ENCODE assay signal across 24 mouse cellular contexts in the genomic region with DNA sequence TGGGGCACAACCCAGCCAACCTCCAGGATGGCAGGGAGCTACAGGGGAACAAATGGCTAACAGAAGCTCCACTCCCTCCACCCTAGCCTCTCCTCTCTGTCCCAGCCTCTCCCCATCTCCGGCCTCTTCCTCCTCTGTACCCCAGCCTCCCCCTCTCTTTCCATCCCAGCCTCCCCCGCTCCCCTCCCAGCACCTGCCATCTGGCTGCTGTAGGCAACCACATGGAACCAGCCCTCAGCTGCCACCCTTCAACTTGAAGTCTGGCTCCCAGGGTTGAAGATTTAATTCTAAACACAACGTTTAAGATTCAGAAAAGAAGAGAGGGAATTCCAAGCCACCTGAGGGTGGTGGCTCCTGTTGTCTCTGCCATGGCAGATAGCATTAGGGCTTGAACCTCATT. TPM values are rescaled to one million over a fixed set of nuclear protein-coding genes. Genes with fewer than 3 reads are reported as not detected.
DNase-seq lines count a peak whose midpoint lies in the region; ATAC-seq lines count a peak whose summit lies in the region.
"Had no signal": no experiment of that assay in that cellular context is flagged by ENCODE, and none has a peak within 500 bp of the region (broad histone marks: within the 10 kb centered on the region; RNA-seq: fewer than 3 reads in every experiment).

No protein-coding gene starts in this region.

- H3K9me3 ChIP-seq in forebrain, embryonic 14.5 days (replicated peaks; ENCODE audit: control insufficient read depth, low read length), result no peaks in the 10 kb centered on the region
- no peaks in the 10 kb centered on the region for H3K9me3 ChIP-seq in forebrain, embryonic 11.5 days (ENCODE audit: control insufficient read depth, low read length)
- no peaks in the 10 kb centered on the region for H3K9me3 ChIP-seq in limb, embryonic 10.5 days (replicated peaks)
- H3K9me3 ChIP-seq: embryonic facial prominence, embryonic 10.5 days; intestine, embryonic 15.5 days; neural tube, embryonic 12.5 days had no signal

- H3K4me1 ChIP-seq in forebrain, embryonic 14.5 days (ENCODE audit: control insufficient read depth, insufficient read depth, low read length), result peaks cover 47% of the 10 kb centered on the region
- H3K4me1 ChIP-seq in forebrain, embryonic 11.5 days (replicated peaks; ENCODE audit: control insufficient read depth, insufficient read depth, low read length), result peaks cover 23% of the 10 kb centered on the region
- peaks cover 83% of the 10 kb centered on the region for H3K4me1 ChIP-seq in limb, embryonic 10.5 days

- no peaks in the 10 kb centered on the region for H3K27me3 ChIP-seq in forebrain, embryonic 14.5 days (replicated peaks; ENCODE audit: control insufficient read depth, insufficient read depth, low read length)
- no peaks in the 10 kb centered on the region for H3K27me3 ChIP-seq in forebrain, embryonic 11.5 days (ENCODE audit: control insufficient read depth, insufficient read depth, low read length)
- peaks cover 32% of the 10 kb centered on the region for H3K27me3 ChIP-seq in limb, embryonic 10.5 days (ENCODE audit: low read depth, poor library complexity, severe bottlenecking)
- H3K27me3 ChIP-seq: intestine, embryonic 15.5 days; neural tube, embryonic 12.5 days had no signal

- peak overlapping the region; percentile 15; the same call in 1 of the 2 replicates for H3K27ac ChIP-seq in forebrain, embryonic 14.5 days (ENCODE audit: low read depth, low read length)
- H3K27ac ChIP-seq in forebrain, embryonic 11.5 days (ENCODE audit: low read depth, low read length), result no peak overlapping the region
- H3K27ac ChIP-seq in limb, embryonic 10.5 days, result peak overlapping the region; percentile 42; the same call in 1 of the 2 replicates
- H3K27ac ChIP-seq: embryonic facial prominence, embryonic 10.5 days; heart, adult 2 months; intestine, embryonic 15.5 days; neural tube, embryonic 12.5 days had no signal

- peak; percentile 54 for DNase-seq in forebrain, embryonic 14.5 days (ENCODE audit: low spot score)
- no peak for DNase-seq in forebrain, embryonic 11.5 days (ENCODE audit: low spot score)
- DNase-seq in kidney, postnatal 4 days, result peak; percentile 41 to 58
- no peak for DNase-seq in kidney, adult 11 months
- peak; percentile 65 for DNase-seq in right cerebral cortex, adult 18-20 months
- no peak for DNase-seq in right cerebral cortex, postnatal 10 days (ENCODE audit: low spot score in 2 of 2)
- DNase-seq in limb, embryonic 10.5 days (ENCODE audit: low spot score), result no peak
- DNase-seq: adrenal gland, postnatal 14 days; cerebellum, adult 18-20 months; gastrocnemius, postnatal 25 days; heart, adult 2 months; kidney, postnatal 36 days; layer of hippocampus, adult 9-11 months; left cerebral cortex, postnatal 4 days; liver, postnatal 0 days; lung, postnatal 36 days had no signal

- H3K9ac ChIP-seq in forebrain, embryonic 14.5 days (ENCODE audit: low read length), result no peak overlapping the region
- H3K9ac ChIP-seq in forebrain, embryonic 11.5 days (ENCODE audit: low read length), result no peak overlapping the region
- H3K9ac ChIP-seq: intestine, embryonic 15.5 days; liver, postnatal 0 days; neural tube, embryonic 12.5 days had no signal

- 56% methylated on average over 3 of the region's 3 CpGs for WGBS in forebrain, embryonic 14.5 days
- 53% methylated on average over 3 of the region's 3 CpGs for WGBS in forebrain, embryonic 11.5 days
- 57% methylated on average over 3 of the region's 3 CpGs for WGBS in limb, embryonic 10.5 days

- no peak overlapping the region for H3K4me2 ChIP-seq in forebrain, embryonic 14.5 days (ENCODE audit: low read length)
- no peak overlapping the region for H3K4me2 ChIP-seq in forebrain, embryonic 11.5 days (ENCODE audit: low read depth, low read length, severe bottlenecking)
- H3K4me2 ChIP-seq: intestine, embryonic 15.5 days; midbrain, embryonic 11.5 days; neural tube, embryonic 12.5 days had no signal

- no peaks in the 10 kb centered on the region for H3K36me3 ChIP-seq in forebrain, embryonic 14.5 days (ENCODE audit: control insufficient read depth, insufficient read depth, low read length)
- H3K36me3 ChIP-seq in forebrain, embryonic 11.5 days (ENCODE audit: control insufficient read depth, insufficient read depth, low read length), result no peaks in the 10 kb centered on the region
- no peaks in the 10 kb centered on the region for H3K36me3 ChIP-seq in limb, embryonic 10.5 days
- H3K36me3 ChIP-seq: embryonic facial prominence, embryonic 10.5 days; intestine, embryonic 15.5 days; neural tube, embryonic 12.5 days had no signal

- no peak overlapping the region for H3K4me3 ChIP-seq in forebrain, embryonic 14.5 days (ENCODE audit: low read depth, low read length)
- H3K4me3 ChIP-seq in forebrain, embryonic 11.5 days (ENCODE audit: low read depth, low read length), result no peak overlapping the region
- H3K4me3 ChIP-seq in limb, embryonic 10.5 days, result no peak overlapping the region
- H3K4me3 ChIP-seq: embryonic facial prominence, embryonic 10.5 days; heart, adult 2 months; intestine, embryonic 15.5 days; neural tube, embryonic 12.5 days had no signal

- peak; percentile 43; the same call in 1 of the 2 replicates for ATAC-seq in forebrain, embryonic 14.5 days
- no peak for ATAC-seq in forebrain, embryonic 11.5 days (replicated peaks; ENCODE audit: low FRiP score)
- ATAC-seq in megakaryocyte-erythroid progenitor cell, adult 5-6 weeks (replicated peaks; ENCODE audit: low FRiP score, low TSS enrichment, poor library complexity, severe bottlenecking), result no peak
- ATAC-seq: intestine, embryonic 15.5 days; liver, postnatal 0 days had no signal

RNA-seq across cellular contexts. Expression of a gene that starts 26.9 kb away (rescaled TPM):
- 6.9 and 8.8 TPM in 2 replicates for polyA plus RNA-seq in forebrain, embryonic 14.5 days (2014; fragmentation: Nextera tagmentation; extraction: Ambion mirVana)
- polyA plus RNA-seq in forebrain, embryonic 11.5 days (2014; fragmentation: Nextera tagmentation; extraction: Ambion mirVana), result 3.3 and 3.6 TPM in 2 replicates
- 1.1 and 2.0 TPM in 2 replicates for polyA plus RNA-seq in limb, embryonic 10.5 days (2016; fragmentation: Nextera tagmentation; extraction: Ambion mirVana)
- total RNA-seq in megakaryocyte-erythroid progenitor cell, adult 5-6 weeks (2014; fragmentation: Nextera tagmentation), result not detected in 2 replicates
- 0.52 TPM in 1 of 2 replicates, not detected in the other for total RNA-seq in megakaryocyte-erythroid progenitor cell, adult 5-6 weeks (2017)
- total RNA-seq: MEL had no signal

RNA-seq across cellular contexts. Expression of a gene that starts 30.7 kb away (rescaled TPM):
- polyA plus RNA-seq in forebrain, embryonic 14.5 days (2014; fragmentation: Nextera tagmentation; extraction: Ambion mirVana), result not detected in 2 replicates
- not detected in 2 replicates for polyA plus RNA-seq in forebrain, embryonic 11.5 days (2014; fragmentation: Nextera tagmentation; extraction: Ambion mirVana)
- not detected in 2 replicates for polyA plus RNA-seq in limb, embryonic 10.5 days (2016; fragmentation: Nextera tagmentation; extraction: Ambion mirVana)
- total RNA-seq in megakaryocyte-erythroid progenitor cell, adult 5-6 weeks (2014; fragmentation: Nextera tagmentation), result 1.3 and 2.5 TPM in 2 replicates
- 4.8 TPM in 1 of 2 replicates, not detected in the other for total RNA-seq in megakaryocyte-erythroid progenitor cell, adult 5-6 weeks (2017)
- total RNA-seq: MEL had no signal
- polyA plus RNA-seq: embryonic facial prominence, embryonic 10.5 days; hindbrain, embryonic 11.5 days; kidney, embryonic 14.5 days had no signal

Comparison
In these comparisons a context has a peak if more than half of its experiments do, and no peak if none do; other contexts are left out.
1. DNase-seq: peak in forebrain, embryonic 14.5 days (single experiment), kidney, postnatal 4 days (2 of 2) and right cerebral cortex, adult 18-20 months (single experiment); none in forebrain, embryonic 11.5 days (single experiment), kidney, adult 11 months (single experiment), right cerebral cortex, postnatal 10 days (0 of 2) and limb, embryonic 10.5 days (single experiment).